Mouse (Mus musculus) myocyte (in vitro differentiated cells): ENCODE results near the gene Syn3. TPM values are rescaled to one million over a fixed set of nuclear protein-coding genes. Genes with fewer than 3 reads are reported as not detected.

ENCODE experiments used
- H3K27me3 ChIP-seq: one replicate; pipeline ENCODE4 v1.6.1; 2011; ENCODE audit not compliant: control insufficient read depth, insufficient read depth, insufficient read length
- H3K36me3 ChIP-seq: one replicate; pipeline ENCODE4 v1.6.1; 2011; ENCODE audit not compliant: control insufficient read depth, insufficient read depth
- H3K4me2 ChIP-seq: one replicate; pipeline ENCODE4 v1.6.1; 2011; ENCODE audit warnings: low read depth, control low read depth
- H3K4me3 ChIP-seq: one replicate; pipeline ENCODE4 v1.5.1; 2011; ENCODE audit warnings: mild to moderate bottlenecking, control low read depth, moderate library complexity
- H3K79me2 ChIP-seq: one replicate; pipeline ENCODE4 v1.6.1; 2011; ENCODE audit not compliant: control insufficient read depth, insufficient read depth
- H3ac ChIP-seq: one replicate; pipeline ENCODE4 v1.6.1; 2011; ENCODE audit not compliant: control insufficient read depth, insufficient read length
- CEBPB ChIP-seq: IDR thresholded peaks from 2 replicates; pipeline ENCODE4 v1.6.1; 2011; ENCODE audit warnings: mild to moderate bottlenecking, moderate library complexity; ENCODE audit not compliant: poor library complexity, insufficient read depth, severe bottlenecking
- E2F4 ChIP-seq: IDR thresholded peaks from one replicate; pipeline ENCODE4 v1.6.1; 2011; ENCODE audit warnings: mild to moderate bottlenecking, control low read depth, moderate library complexity; ENCODE audit not compliant: insufficient read depth
- MAX ChIP-seq: IDR thresholded peaks from one replicate; pipeline ENCODE4 v1.6.1; 2011; ENCODE audit warnings: low read depth, mild to moderate bottlenecking, control low read depth
- MYOD1 ChIP-seq, 3 experiments: IDR thresholded peaks; one replicate each; pipeline ENCODE4 v1.6.1; 2011; ENCODE audit warnings: control low read depth in 2 of 3, low read depth in 2 of 3, mild to moderate bottlenecking in 2 of 3, moderate library complexity in 1 of 3; ENCODE audit not compliant: insufficient read length in 2 of 3, control insufficient read depth in 1 of 3
- MYOG ChIP-seq, 3 experiments: IDR thresholded peaks; one replicate each; pipeline ENCODE4 v1.6.1; 2011; ENCODE audit warnings: control low read depth in 2 of 3, low read depth in 2 of 3, mild to moderate bottlenecking in 2 of 3; ENCODE audit not compliant: insufficient read length in 2 of 3, control insufficient read depth in 1 of 3, insufficient read depth in 1 of 3
- POLR2A ChIP-seq: IDR thresholded peaks from one replicate; pipeline ENCODE4 v1.6.1; 2011; ENCODE audit warnings: low read depth, mild to moderate bottlenecking, control low read depth, moderate library complexity; ENCODE audit not compliant: insufficient read length
- POLR2AphosphoS2 ChIP-seq: IDR thresholded peaks from one replicate; pipeline ENCODE4 v1.6.1; 2011; ENCODE audit warnings: low read depth, control low read depth; ENCODE audit not compliant: insufficient read length
- REST ChIP-seq: IDR thresholded peaks from one replicate; pipeline ENCODE4 v1.6.1; 2011; ENCODE audit warnings: mild to moderate bottlenecking, control low read depth, moderate library complexity; ENCODE audit not compliant: insufficient read depth, insufficient read length
- SRF ChIP-seq: IDR thresholded peaks from one replicate; pipeline ENCODE4 v1.6.1; 2011; ENCODE audit warnings: low read depth; ENCODE audit not compliant: control insufficient read depth, insufficient read length
- TCF12 ChIP-seq: IDR thresholded peaks from one replicate; pipeline ENCODE4 v1.6.1; 2011; ENCODE audit warnings: mild to moderate bottlenecking, control low read depth; ENCODE audit not compliant: poor library complexity, insufficient read depth, severe bottlenecking
- TCF3 ChIP-seq: IDR thresholded peaks from one replicate; pipeline ENCODE4 v1.6.1; 2011; ENCODE audit warnings: low read depth, control low read depth; ENCODE audit not compliant: insufficient read length
- USF1 ChIP-seq: IDR thresholded peaks from one replicate; pipeline ENCODE4 v1.6.1; 2011; ENCODE audit warnings: low read depth, mild to moderate bottlenecking, control low read depth, moderate library complexity
- polyA plus RNA-seq: library from polyadenylated mRNA; unstranded; fragments of >200 nt; fragmentation: generic; extraction: Trizol; gene quantifications from one replicate; pipeline ENCODE4 v1.2.1, GENCODE M21; 2012; ENCODE audit warnings: missing spikeins

The Syn3 gene
- polyA plus RNA-seq, 1 experiment: 0.08 TPM

- H3K79me2 ChIP-seq: peaks cover 55% of the 10 kb centered on the region
Measured at GRCm38 (mm10) chr10:86302761-86303494, 195.8 kb downstream of the Syn3 start.

GRCm38 (mm10) chr10:86302318-86302648 is 196.4 kb downstream of the Syn3 start:
- TF ChIP-seq SRF (no peak), MYOG (IDR thresholded peaks at IDR 0.05; ENCODE audit: control insufficient read depth in 1 of 3, insufficient read depth in 1 of 3, insufficient read length in 2 of 3, low read depth in 2 of 3) (no peak), TCF12 (no peak), POLR2A (no peak), POLR2AphosphoS2 (no peak), E2F4 (no peak), USF1 (no peak), REST (no peak), TCF3 (no peak), CEBPB (no peak), MYOD1 (IDR thresholded peaks at IDR 0.05; ENCODE audit: control insufficient read depth in 1 of 3, insufficient read length in 2 of 3, low read depth in 2 of 3) (no peak), MAX (no peak)
- no peak overlapping the region for H3ac ChIP-seq
- no peaks in the 10 kb centered on the region for H3K36me3 ChIP-seq
- H3K79me2 ChIP-seq: peaks cover 49% of the 10 kb centered on the region
- H3K4me3 ChIP-seq: peak overlapping the region; percentile 87
- no peaks in the 10 kb centered on the region for H3K27me3 ChIP-seq
- H3K4me2 ChIP-seq: peak overlapping the region; percentile 98

More at GRCm38 (mm10) chr10:86302761-86303494, 195.8 kb downstream of the Syn3 start:
- Histone ChIP-seq H3K4me2 (peak overlapping the region; percentile 98), H3ac (no peak overlapping the region), H3K27me3 (no peaks in the 10 kb centered on the region), H3K4me3 (peak overlapping the region; percentile 87), H3K36me3 (no peaks in the 10 kb centered on the region)
- TF ChIP-seq TCF12 (no peak), MYOG (IDR thresholded peaks at IDR 0.05; ENCODE audit: control insufficient read depth in 1 of 3, insufficient read depth in 1 of 3, insufficient read length in 2 of 3, low read depth in 2 of 3) (peak in 2 of 3 experiments; percentile 9 to 65), MYOD1 (IDR thresholded peaks at IDR 0.05; ENCODE audit: control insufficient read depth in 1 of 3, insufficient read length in 2 of 3, low read depth in 2 of 3) (peak in 2 of 3 experiments; percentile 19 to 62)

DNA sequence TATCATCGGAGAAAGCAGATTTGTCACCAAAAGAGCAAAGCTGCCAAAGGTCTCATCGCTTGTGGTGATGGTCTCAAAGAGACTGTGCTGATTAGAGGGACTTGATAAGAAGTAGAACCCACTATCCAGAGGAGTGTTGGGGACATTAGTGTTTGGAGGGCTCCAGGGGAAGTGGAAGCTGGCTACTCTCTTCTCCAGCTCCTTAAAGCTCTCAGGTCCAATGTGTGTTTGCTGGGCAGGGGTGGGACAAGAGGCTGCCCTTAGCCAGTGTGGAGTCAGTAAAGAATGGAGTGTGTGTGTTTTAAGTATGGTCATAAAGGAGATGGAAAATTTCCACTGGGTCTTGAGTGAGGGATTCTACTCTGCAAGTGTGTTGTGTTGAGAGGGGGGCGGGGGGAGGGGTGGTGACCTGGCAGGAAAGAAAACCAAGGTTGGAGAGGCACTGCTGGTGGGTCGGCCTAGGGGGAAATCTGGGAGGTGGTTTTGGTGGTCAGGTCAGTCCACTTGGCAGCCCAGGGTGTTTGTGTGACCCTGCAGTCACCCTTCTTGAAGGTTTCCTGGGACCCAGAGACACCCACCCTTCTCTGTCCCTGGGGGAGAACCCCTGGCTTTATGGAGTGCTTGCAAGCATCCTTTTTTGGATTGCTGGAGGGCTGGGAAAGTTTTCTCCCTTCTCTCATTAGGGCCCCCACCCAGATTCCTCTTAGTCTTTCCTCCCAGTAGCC is 196.9 kb downstream of the Syn3 start:
- Histone ChIP-seq H3K79me2 (peaks cover 46% of the 10 kb centered on the region), H3K27me3 (no peaks in the 10 kb centered on the region), H3K4me2 (peak overlapping the region; percentile 98), H3K4me3 (peak overlapping the region; percentile 87), H3ac (no peak overlapping the region), H3K36me3 (no peaks in the 10 kb centered on the region)
- TF ChIP-seq POLR2A (no peak), POLR2AphosphoS2 (no peak), MYOG (IDR thresholded peaks at IDR 0.05; ENCODE audit: control insufficient read depth in 1 of 3, insufficient read depth in 1 of 3, insufficient read length in 2 of 3, low read depth in 2 of 3) (no peak), TCF12 (no peak), E2F4 (no peak), SRF (no peak), REST (no peak), CEBPB (no peak), USF1 (no peak), TCF3 (no peak), MAX (no peak), MYOD1 (IDR thresholded peaks at IDR 0.05; ENCODE audit: control insufficient read depth in 1 of 3, insufficient read length in 2 of 3, low read depth in 2 of 3) (no peak)

DNA sequence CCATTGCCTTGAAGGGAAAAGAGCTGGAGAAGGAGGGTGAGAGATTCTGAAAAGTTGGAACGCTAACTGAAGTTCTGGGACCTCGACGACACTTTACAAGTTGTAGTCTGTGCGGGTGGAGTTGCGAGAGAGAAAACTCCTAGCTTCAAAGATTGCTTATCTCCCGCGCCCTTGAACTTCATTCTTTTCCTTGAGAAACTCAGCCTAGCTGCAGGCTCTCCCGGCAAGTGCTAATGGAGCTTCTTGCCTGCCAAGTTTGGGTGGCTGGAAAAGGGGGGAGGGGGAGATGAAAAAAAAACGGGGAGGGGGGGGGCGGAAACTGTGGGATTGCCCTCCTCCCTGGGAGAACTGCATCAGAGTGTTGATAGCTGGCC is 197.6 kb downstream of the Syn3 start:
- Histone ChIP-seq H3K36me3 (no peaks in the 10 kb centered on the region), H3K27me3 (no peaks in the 10 kb centered on the region), H3K4me3 (peak overlapping the region; percentile 87), H3K4me2 (peak overlapping the region; percentile 98), H3K79me2 (peaks cover 46% of the 10 kb centered on the region), H3ac (peak overlapping the region; percentile 41)
- TF ChIP-seq POLR2AphosphoS2: no peak
- no peak for TF ChIP-seq REST
- TF ChIP-seq USF1: no peak
- no peak for TF ChIP-seq TCF3
- TF ChIP-seq SRF: no peak
- TF ChIP-seq TCF12: no peak
- no peak for TF ChIP-seq MAX
- TF ChIP-seq E2F4: no peak
